Mouse (Mus musculus) heart, embryonic 13.5 days (tissue): ENCODE data around the gene Tmem40. TPM values are rescaled to one million over a fixed set of nuclear protein-coding genes. Genes with fewer than 3 reads are reported as not detected.

Experiments
- ATAC-seq: fragments of 200-750 bp; cut with Nextera tagmentation; 2 replicates; pipeline ENCODE4 v1.8.0; 2017; ENCODE audit warnings: moderate TSS enrichment; ENCODE audit not compliant: insufficient number of reproducible peaks, low FRiP score, low TSS enrichment; ENCODE audit errors: extremely low read depth
- H3K27ac ChIP-seq: fragments of 300-500 bp; sonication (generic); replicated peaks from 2 replicates; pipeline ENCODE4 v1.5.1; 2015; ENCODE audit warnings: moderate library complexity, mild to moderate bottlenecking, inconsistent platforms
- H3K27me3 ChIP-seq: fragments of 300-500 bp; sonication (generic); replicated peaks from 2 replicates; pipeline ENCODE4 v1.6.1; 2015; ENCODE audit warnings: mild to moderate bottlenecking, inconsistent platforms
- H3K36me3 ChIP-seq: fragments of 300-500 bp; sonication (generic); 2 replicates; pipeline ENCODE4 v1.6.1; 2015; ENCODE audit warnings: mild to moderate bottlenecking, inconsistent platforms
- H3K4me1 ChIP-seq: fragments of 300-500 bp; sonication (generic); 2 replicates; pipeline ENCODE4 v1.6.1; 2015; ENCODE audit warnings: inconsistent platforms
- H3K4me2 ChIP-seq: fragments of 300-500 bp; sonication (generic); 2 replicates; pipeline ENCODE4 v1.6.1; 2015; ENCODE audit warnings: inconsistent platforms, mild to moderate bottlenecking, moderate library complexity
- H3K4me3 ChIP-seq: fragments of 300-500 bp; sonication (generic); 2 replicates; pipeline ENCODE4 v1.5.1; 2015; ENCODE audit warnings: moderate library complexity, mild to moderate bottlenecking, inconsistent platforms
- H3K9ac ChIP-seq: fragments of 300-500 bp; sonication (generic); 2 replicates; pipeline ENCODE4 v1.6.1; 2015; ENCODE audit warnings: inconsistent platforms, mild to moderate bottlenecking, moderate library complexity
- H3K9me3 ChIP-seq: fragments of 300-500 bp; sonication (generic); 2 replicates; pipeline ENCODE4 v1.6.1; 2016; ENCODE audit warnings: inconsistent platforms
- WGBS: fragments of 180-500 bp; shearing (Covaris S2); methylation state at CpG from one replicate; pipeline ENCODE4 v1.1.7; 2015; ENCODE audit warnings: mixed read lengths; 5-methylcytosine and 5-hydroxymethylcytosine counted together
- polyA plus RNA-seq: library from polyadenylated mRNA; unstranded; fragments of >200 nt; fragmentation: Nextera tagmentation; extraction: Ambion mirVana; gene quantifications from 2 replicates; pipeline ENCODE4 v1.2.1, GENCODE M21; 2015

Gene Tmem40
- polyA plus RNA-seq, 1 experiment from 2014 or later: 1.5 TPM

DNA sequence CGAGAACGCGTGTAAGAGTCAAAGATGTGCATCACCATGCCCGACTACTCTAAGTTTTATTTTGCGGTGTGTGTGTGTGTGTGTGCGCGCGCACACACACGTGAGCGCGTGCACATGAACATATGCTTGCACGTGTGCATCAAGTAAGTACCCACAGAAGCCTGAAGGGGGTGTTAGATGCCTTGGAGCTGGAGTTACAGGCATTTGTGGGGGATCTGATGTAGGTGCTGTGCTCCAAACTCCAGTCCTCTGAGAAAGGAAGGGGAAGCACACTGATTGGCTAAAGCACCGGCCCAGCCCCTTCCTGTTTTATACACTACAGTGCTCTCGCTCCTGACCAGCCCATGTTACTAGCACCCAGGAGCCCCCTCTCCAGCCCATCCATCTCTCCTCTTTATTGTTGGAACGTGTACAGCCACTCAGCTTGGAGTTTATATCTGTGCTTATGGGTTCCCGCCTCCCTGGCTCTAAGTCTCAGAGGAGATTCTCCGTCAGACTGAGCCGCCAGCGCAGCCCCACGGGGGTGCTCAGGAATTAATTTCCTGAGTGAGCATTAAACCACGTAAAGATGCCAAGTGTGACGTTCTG, 29.8 kb downstream of the Tmem40 start:
- 76% methylated on average over 22 of the region's 22 CpGs for WGBS
- peaks cover 13% of the 10 kb centered on the region for H3K4me1 ChIP-seq
- peaks cover 9% of the 10 kb centered on the region for H3K9me3 ChIP-seq
- H3K4me3 ChIP-seq: no peak overlapping the region
- no peak overlapping the region for H3K27ac ChIP-seq
- no peaks in the 10 kb centered on the region for H3K36me3 ChIP-seq
- ATAC-seq: no peak
- no peak overlapping the region for H3K9ac ChIP-seq
- H3K4me2 ChIP-seq: no peak overlapping the region
- no peaks in the 10 kb centered on the region for H3K27me3 ChIP-seq

DNA sequence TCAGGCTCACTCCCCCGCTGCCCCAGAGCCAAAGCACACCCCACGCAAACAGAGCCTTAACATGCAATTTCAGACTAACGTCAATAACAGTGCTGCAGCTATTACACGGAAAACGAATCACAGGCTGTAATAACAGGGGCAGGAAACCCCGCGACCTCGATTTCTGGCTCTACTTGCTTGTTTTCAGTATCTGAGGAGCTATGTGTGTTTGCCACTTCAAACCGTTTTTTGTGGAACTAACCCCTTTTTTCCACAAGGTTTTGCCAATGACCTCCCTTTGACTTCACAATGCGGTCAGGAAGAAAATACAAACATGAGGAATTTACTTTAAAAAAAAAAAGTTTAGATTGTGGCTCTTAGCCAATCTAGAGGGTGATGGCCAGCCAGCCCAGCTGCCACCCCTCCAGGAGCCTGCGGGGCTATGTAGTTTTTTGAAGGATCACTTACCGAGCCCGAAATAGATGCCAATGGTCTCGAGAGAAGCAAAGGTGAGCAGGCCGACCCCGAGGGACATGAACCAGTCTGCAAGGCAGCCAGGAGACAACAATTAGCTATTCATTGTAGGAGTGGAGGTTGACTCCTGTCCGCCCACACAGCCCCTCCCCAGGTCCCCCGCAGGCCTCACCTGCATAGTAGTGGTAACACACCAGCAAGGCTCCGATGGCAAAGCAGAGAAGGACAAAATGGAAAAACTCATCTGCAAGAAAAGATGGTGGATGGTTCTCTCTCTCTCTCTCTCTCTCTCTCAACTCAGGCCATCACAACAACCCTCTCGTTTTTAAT, 31.5 kb downstream of the Tmem40 start:
- Histone ChIP-seq H3K9me3 (peaks cover 13% of the 10 kb centered on the region), H3K4me1 (peaks cover 13% of the 10 kb centered on the region), H3K36me3 (no peaks in the 10 kb centered on the region), H3K9ac (0 out of 2 replicates have a peak overlapping the region, but pooled peaks have one; percentile 16), H3K4me2 (peak overlapping the region; percentile 22), H3K27me3 (no peaks in the 10 kb centered on the region), H3K27ac (0 out of 2 replicates have a peak overlapping the region, but pooled peaks have one; percentile 8), H3K4me3 (no peak overlapping the region)
- 58% methylated on average over 20 of the region's 20 CpGs for whole genome bisulfite sequencing
- no peak for ATAC-seq

DNA sequence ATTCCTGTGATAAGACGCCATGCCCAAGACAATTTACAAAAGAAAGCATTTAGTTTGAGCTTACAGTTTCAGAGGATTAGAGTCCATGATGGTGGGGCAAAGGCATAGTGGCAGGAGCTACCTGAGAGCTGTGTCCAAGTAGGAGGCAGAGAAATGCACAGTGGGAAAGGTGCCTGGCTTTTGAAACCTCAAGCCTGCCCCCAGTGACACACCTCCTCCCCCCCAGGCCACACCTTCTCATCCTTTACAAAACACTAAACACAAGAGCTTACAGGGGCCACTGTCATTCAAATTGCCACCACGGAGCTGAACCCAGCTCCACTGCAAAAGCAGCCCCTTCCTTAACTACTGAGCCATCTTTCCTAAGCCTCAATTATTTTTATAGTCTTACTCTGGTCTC, 34.6 kb downstream of the Tmem40 start:
- no peaks in the 10 kb centered on the region for H3K27me3 ChIP-seq
- H3K4me1 ChIP-seq: peaks cover 19% of the 10 kb centered on the region
- H3K4me3 ChIP-seq: no peak overlapping the region
- H3K9me3 ChIP-seq: peaks cover 7% of the 10 kb centered on the region; the same call in 1 of the 2 replicates
- 58% methylated on average over 2 of the region's 2 CpGs for WGBS
- ATAC-seq: no peak
- no peaks in the 10 kb centered on the region for H3K36me3 ChIP-seq
- no peak overlapping the region for H3K4me2 ChIP-seq
- H3K27ac ChIP-seq: no peak overlapping the region
- no peak overlapping the region for H3K9ac ChIP-seq

DNA sequence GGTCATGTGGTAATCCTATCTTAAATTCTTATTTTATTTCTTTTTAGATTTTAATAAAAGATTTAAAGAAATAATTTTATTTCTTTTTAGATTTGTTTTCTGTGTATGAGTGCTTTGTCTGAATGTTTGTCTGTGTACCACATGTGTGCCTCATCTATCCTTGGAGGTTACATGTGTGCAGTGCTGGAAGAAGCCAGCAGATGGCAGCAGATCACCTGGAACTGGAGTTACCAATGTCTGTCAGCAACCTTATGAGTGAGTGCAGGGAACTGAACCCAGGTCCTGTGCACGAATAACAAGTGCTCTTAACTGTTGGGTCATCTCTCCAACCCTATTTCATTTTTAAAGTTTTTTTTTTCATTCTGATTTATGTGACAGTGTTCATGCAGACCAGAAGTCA, 35.1 kb downstream of the Tmem40 start:
- Histone ChIP-seq H3K4me2 (no peak overlapping the region), H3K9me3 (peaks cover 7% of the 10 kb centered on the region; the same call in 1 of the 2 replicates), H3K9ac (no peak overlapping the region), H3K27ac (no peak overlapping the region), H3K4me1 (peaks cover 24% of the 10 kb centered on the region), H3K27me3 (no peaks in the 10 kb centered on the region), H3K4me3 (no peak overlapping the region), H3K36me3 (no peaks in the 10 kb centered on the region)
- ATAC-seq: no peak
- 79% methylated on average over 1 of the region's 1 CpGs for WGBS

DNA sequence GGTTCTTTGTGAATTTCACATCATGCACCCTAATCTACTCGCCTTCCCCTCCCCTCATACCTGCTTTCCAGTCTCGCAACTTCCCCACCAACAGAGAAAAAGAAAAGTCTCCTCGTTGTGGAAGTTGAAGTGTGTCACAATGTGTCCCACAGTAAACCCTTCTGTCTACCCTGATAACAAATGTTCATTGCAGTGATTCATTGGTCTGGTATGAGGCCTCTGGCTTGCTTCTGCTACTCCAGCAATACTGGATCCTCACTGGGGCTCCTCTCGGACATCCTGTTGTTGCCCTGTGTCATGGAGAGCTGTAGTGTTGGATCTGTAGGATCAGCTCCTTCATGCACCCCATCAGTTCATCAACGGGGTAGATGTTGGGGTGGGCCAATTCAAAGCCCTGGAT, 40.0 kb downstream of the Tmem40 start:
- no peak overlapping the region for H3K4me2 ChIP-seq
- peaks cover 24% of the 10 kb centered on the region for H3K4me1 ChIP-seq
- no peak overlapping the region for H3K9ac ChIP-seq
- WGBS: 42% methylated on average over 5 of the region's 5 CpGs
- no peaks in the 10 kb centered on the region for H3K27me3 ChIP-seq
- ATAC-seq: no peak
- peaks cover 3% of the 10 kb centered on the region; the same call in 1 of the 2 replicates for H3K9me3 ChIP-seq
- no peak overlapping the region for H3K4me3 ChIP-seq
- no peaks in the 10 kb centered on the region for H3K36me3 ChIP-seq
- peak overlapping the region; percentile 58 for H3K27ac ChIP-seq

DNA sequence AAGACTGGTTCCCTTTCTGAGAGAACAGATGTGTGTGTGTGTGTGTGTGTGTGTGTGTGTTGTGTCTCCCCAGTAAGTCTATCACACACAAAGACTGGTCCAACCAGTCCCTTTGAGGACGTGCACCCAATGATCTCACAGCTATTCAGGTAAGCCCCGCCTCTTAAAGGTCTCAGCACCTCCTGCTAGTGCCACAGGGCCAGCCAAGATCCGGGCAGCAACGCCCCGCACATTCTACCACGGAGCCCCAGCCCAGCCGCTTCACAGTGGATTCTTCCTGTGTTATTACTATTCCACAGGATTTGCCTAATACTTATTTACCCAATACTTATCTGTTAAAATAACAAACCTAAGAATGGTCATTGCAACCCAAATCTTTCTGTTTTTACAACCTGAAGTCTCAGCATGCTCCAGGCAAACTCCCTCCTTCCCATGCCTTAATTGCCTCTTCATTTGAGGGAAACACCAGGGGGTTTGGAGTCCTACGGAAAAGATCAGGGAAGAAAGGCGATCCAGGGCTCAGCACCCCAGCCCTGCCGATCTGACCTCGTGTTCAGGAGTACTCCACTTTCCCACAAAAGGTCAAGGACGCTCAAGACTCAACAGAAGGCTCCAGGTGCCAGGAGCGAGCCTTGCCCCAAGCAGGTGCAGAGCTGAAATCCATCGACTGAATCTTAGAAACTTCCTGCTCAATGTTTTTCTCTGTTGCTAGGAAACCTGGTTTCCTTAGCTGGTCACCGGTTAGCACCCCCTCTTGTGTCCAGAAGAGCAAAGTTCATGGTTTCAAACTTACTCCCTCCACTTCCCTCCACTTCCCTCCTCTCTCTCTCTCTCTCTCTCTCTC, 44.3 kb downstream of the Tmem40 start:
- Histone ChIP-seq H3K4me1 (peaks cover 29% of the 10 kb centered on the region), H3K27me3 (no peaks in the 10 kb centered on the region), H3K4me2 (peak overlapping the region; percentile 83), H3K9me3 (no peaks in the 10 kb centered on the region), H3K9ac (peak overlapping the region; percentile 77), H3K4me3 (peak overlapping the region; percentile 49), H3K27ac (peak overlapping the region; percentile 66), H3K36me3 (no peaks in the 10 kb centered on the region)
- under 1% methylated on average over 15 of the region's 15 CpGs for WGBS
- ATAC-seq: peak; percentile 80

DNA sequence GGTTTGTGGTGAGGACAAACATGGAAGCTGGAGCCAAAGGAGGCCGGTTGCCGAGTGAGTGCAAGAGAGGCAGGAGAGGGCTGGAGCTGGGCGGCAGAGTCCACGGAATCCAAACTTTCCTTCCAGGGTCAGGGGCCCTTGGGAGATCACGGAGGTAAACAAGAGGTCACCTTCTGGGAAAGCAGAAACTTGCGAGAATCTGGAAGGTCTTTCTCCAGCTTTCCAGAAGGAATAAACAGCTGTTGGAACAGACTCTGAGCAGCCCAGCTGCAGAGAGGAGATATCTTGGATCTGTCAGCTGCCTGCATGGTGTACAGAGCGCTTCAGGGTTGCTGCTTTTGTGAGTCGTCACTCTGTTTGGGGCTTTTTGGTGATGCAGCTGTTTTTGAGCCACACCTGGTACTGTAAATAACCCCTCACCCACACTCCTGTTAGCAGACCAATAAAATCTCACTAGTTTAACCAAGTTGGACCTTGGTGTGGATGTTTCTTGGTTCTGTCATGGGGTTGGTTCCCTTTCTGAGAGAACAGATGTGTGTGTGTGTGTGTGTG, 45.0 kb downstream of the Tmem40 start:
- Histone ChIP-seq H3K4me3 (peak overlapping the region; percentile 49), H3K36me3 (no peaks in the 10 kb centered on the region), H3K4me2 (peak overlapping the region; percentile 83), H3K4me1 (peaks cover 22% of the 10 kb centered on the region), H3K9ac (peak overlapping the region; percentile 52; the same call in 1 of the 2 replicates), H3K27me3 (no peaks in the 10 kb centered on the region), H3K9me3 (no peaks in the 10 kb centered on the region), H3K27ac (peak overlapping the region; percentile 66)
- WGBS: 19% methylated on average over 8 of the region's 8 CpGs
- ATAC-seq: peak; percentile 38; the same call in 1 of the 2 replicates

DNA sequence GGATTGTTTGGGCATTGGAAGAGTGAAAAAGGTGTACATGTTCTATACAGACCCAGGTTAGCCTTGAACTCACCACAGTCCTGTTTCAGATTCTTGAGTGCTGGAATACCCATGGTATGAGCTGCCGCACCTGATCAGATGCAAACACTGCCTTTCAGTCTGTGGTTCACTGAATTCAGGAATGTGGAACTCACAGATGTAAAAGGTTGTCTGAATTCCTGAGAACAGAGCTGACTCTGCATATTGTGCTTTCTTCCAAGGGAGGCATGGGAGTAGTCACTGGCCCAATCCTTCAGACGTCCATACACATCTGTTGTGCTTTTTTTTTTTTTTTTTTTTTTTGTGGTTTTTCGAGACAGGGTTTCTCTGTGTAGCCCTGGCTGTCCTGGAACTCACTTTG, 50.9 kb downstream of the Tmem40 start:
- Histone ChIP-seq H3K27me3 (0 out of 2 replicates have a peak, but pooled peaks cover 3% of the 10 kb centered on the region), H3K9me3 (no peaks in the 10 kb centered on the region), H3K4me1 (no peaks in the 10 kb centered on the region; the same call in 1 of the 2 replicates), H3K27ac (no peak overlapping the region), H3K9ac (no peak overlapping the region), H3K36me3 (no peaks in the 10 kb centered on the region), H3K4me3 (no peak overlapping the region), H3K4me2 (no peak overlapping the region)
- no peak for ATAC-seq
- 67% methylated on average over 3 of the region's 3 CpGs for WGBS

DNA sequence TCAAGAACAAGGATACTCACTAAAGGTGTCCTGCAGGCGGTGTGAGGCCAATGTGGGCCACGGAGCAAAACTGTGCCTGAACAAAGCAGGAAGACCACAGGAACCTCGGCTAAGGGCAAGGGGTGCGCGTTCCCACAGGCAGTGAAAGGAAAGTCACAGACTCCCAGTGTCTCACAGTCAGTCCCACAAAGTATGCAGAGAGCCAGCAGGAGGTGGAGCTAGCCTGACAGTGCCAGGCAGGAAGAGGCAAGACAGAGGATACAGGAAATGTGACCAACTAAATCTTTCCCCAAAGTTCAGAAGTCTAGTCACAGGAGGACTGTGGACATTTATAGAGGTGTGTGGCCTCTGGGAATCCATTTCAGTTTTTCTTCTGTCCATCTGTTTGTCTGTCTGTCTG, 59.3 kb downstream of the Tmem40 start:
- Histone ChIP-seq H3K36me3 (no peaks in the 10 kb centered on the region), H3K4me2 (no peak overlapping the region), H3K27me3 (no peaks in the 10 kb centered on the region), H3K9ac (no peak overlapping the region), H3K4me1 (peaks cover 8% of the 10 kb centered on the region), H3K27ac (no peak overlapping the region), H3K4me3 (no peak overlapping the region), H3K9me3 (no peaks in the 10 kb centered on the region)
- WGBS: 68% methylated on average over 5 of the region's 5 CpGs
- ATAC-seq: no peak

DNA sequence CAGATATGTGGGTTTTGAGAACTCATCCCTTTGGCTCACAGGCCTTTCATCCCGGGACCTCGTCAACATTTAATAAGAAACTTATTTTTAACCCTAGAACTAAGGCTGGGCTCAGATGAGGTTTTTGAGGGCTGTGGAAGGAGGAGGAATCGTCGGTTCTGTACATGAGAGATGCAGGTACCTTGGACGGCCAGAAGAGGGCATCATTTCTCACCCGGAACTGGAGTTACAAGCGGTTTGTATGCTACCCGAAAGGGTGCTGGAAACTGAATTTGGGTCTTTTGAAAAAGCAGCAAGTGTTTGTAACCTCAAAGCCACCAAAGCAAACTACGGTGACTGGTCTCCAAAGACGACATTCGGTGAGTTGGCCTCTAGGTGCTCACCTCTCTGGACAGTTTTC, 60.9 kb downstream of the Tmem40 start:
- no peak for ATAC-seq
- H3K9ac ChIP-seq: no peak overlapping the region
- 51% methylated on average over 11 of the region's 11 CpGs for WGBS
- H3K4me1 ChIP-seq: peaks cover 21% of the 10 kb centered on the region
- H3K27ac ChIP-seq: no peak overlapping the region
- H3K27me3 ChIP-seq: no peaks in the 10 kb centered on the region
- no peak overlapping the region for H3K4me3 ChIP-seq
- no peak overlapping the region for H3K4me2 ChIP-seq
- H3K9me3 ChIP-seq: no peaks in the 10 kb centered on the region
- H3K36me3 ChIP-seq: no peaks in the 10 kb centered on the region

DNA sequence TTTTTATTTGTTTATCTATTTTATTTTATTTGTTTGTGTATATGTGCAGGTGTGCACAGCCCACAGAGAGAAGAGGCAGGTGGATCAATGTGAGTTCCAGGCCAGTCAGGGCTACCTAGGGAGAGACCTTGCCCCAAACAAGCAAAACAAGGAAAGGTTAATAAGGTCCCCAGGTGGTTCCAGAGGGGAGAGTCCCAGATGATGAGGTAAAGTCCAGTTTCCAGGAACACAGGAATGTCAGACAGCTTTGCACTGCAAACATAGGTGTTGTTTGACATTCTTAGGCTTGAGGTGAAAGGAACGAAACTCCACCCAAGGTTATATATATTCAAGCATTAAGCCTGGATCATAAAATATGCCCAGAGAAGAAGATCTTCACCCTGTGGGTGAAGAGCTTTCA, 61.4 kb downstream of the Tmem40 start:
- Histone ChIP-seq H3K27me3 (no peaks in the 10 kb centered on the region), H3K27ac (no peak overlapping the region), H3K36me3 (no peaks in the 10 kb centered on the region), H3K4me3 (no peak overlapping the region), H3K9me3 (no peaks in the 10 kb centered on the region), H3K9ac (no peak overlapping the region), H3K4me1 (peaks cover 26% of the 10 kb centered on the region), H3K4me2 (no peak overlapping the region)
- WGBS: 89% methylated on average over 1 of the region's 1 CpGs
- ATAC-seq: no peak
